Mouse (Mus musculus) thymus, postnatal 36 days (tissue): ENCODE data around the gene Rin2.
A peak's percentile ranks its signal among the peaks of the same experiment; 100 is the strongest.

Experiments
- DNase-seq, 2 experiments: peaks; one replicate each; pipeline ENCODE4 v3.0.0; 2022; ENCODE audit warnings: mixed read lengths in 2 of 2

Rin2 gene

GRCm38 (mm10) chr2:145831949-145832835, 157.2 kb downstream of the Rin2 start:
- peak; percentile 27 to 59 for DNase-seq

GRCm38 (mm10) chr2:145832836-145833221, 157.8 kb downstream of the Rin2 start:
- DNase-seq, result no peak

- DNase-seq, result no peak
Measured at GRCm38 (mm10) chr2:145833341-145833740, 158.3 kb downstream of the Rin2 start.

- DNase-seq, result no peak
Measured at GRCm38 (mm10) chr2:145835920-145836319, 160.9 kb downstream of the Rin2 start.

- DNase-seq, result no peak
Measured at GRCm38 (mm10) chr2:145838675-145839074, 163.7 kb downstream of the Rin2 start.

- DNase-seq, result no peak
Measured at GRCm38 (mm10) chr2:145839565-145840315, 164.7 kb downstream of the Rin2 start.

GRCm38 (mm10) chr2:145840320-145840719, 165.3 kb downstream of the Rin2 start:
- no peak for DNase-seq

- DNase-seq, result no peak
Measured at GRCm38 (mm10) chr2:145840910-145841870, 166.2 kb downstream of the Rin2 start.

- no peak for DNase-seq
Measured at GRCm38 (mm10) chr2:145843322-145843721, 168.3 kb downstream of the Rin2 start.

- no peak for DNase-seq
Measured at GRCm38 (mm10) chr2:145846595-145846994, 171.6 kb downstream of the Rin2 start.

- no peak for DNase-seq
Measured at GRCm38 (mm10) chr2:145849170-145849905, 174.3 kb downstream of the Rin2 start.

- DNase-seq, result no peak
Measured at GRCm38 (mm10) chr2:145850779-145851178, 175.8 kb downstream of the Rin2 start.

GRCm38 (mm10) chr2:145855831-145856230, 180.8 kb downstream of the Rin2 start:
- DNase-seq, result no peak

GRCm38 (mm10) chr2:145857864-145858263, 182.8 kb downstream of the Rin2 start:
- no peak for DNase-seq

GRCm38 (mm10) chr2:145859442-145859931, 184.5 kb downstream of the Rin2 start:
- no peak for DNase-seq

- peak; percentile 36 to 45 for DNase-seq
Measured at GRCm38 (mm10) chr2:145859932-145860801, 185.2 kb downstream of the Rin2 start.

GRCm38 (mm10) chr2:145861193-145862123, 186.4 kb downstream of the Rin2 start:
- DNase-seq, result no peak

GRCm38 (mm10) chr2:145862206-145862817, 187.3 kb downstream of the Rin2 start:
- no peak for DNase-seq

GRCm38 (mm10) chr2:145865344-145865743, 190.3 kb downstream of the Rin2 start:
- DNase-seq, result no peak
